Mouse (Mus musculus): Measurements from ENCODE around the gene Cmya5. TPM values are rescaled to one million over a fixed set of nuclear protein-coding genes. Genes with fewer than 3 reads are reported as not detected.

Cmya5 gene
- polyA plus RNA-seq, 1 experiment from 2014 or later: 0.45 TPM

- no peak for ATAC-seq (ENCODE audit: insufficient number of reproducible peaks, insufficient read depth, low FRiP score, low TSS enrichment, low read depth)
- Histone ChIP-seq H3K27me3 (no peaks in the 10 kb centered on the region), H3K9me3 (no peaks in the 10 kb centered on the region), H3K9ac (no peak overlapping the region), H3K4me3 (no peak overlapping the region), H3K4me1 (no peaks in the 10 kb centered on the region), H3K4me2 (no peak overlapping the region), H3K27ac (no peak overlapping the region), H3K36me3 (peaks cover 33% of the 10 kb centered on the region)
- 97% methylated on average over 6 of the region's 6 CpGs for WGBS
These were observed 13.7 kb upstream of the Cmya5 start for GRCm38 (mm10) chr13:93158261-93158660.

DNA sequence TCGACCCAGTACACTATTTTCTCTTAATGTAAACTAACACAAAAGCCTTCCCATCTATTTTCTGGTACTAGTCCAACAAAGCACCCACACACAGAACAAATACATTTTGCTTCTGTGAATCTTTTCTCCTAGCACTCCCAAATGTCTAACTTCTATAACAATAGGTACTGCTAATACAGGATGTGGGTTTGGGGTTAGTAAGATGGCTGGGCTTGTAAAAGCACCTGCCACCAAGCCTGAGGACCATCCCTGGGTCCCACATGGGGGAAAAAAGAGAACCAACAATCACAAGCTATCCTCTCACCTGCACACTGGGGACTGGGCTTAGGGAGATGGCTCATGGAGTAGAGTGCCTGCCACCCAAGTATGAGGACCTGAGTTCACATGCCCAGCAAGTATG is 8.8 kb upstream of the Cmya5 start:
- Histone ChIP-seq H3K27ac (no peak overlapping the region), H3K4me3 (no peak overlapping the region), H3K27me3 (no peaks in the 10 kb centered on the region), H3K9ac (no peak overlapping the region), H3K4me2 (no peak overlapping the region), H3K9me3 (no peaks in the 10 kb centered on the region), H3K36me3 (peaks cover 36% of the 10 kb centered on the region), H3K4me1 (no peaks in the 10 kb centered on the region)
- no peak for ATAC-seq (ENCODE audit: insufficient number of reproducible peaks, insufficient read depth, low FRiP score, low TSS enrichment, low read depth)
- WGBS: 90% methylated on average over 1 of the region's 1 CpGs

- Histone ChIP-seq H3K4me3 (peak overlapping the region; percentile 54), H3K9ac (peak overlapping the region; percentile 76), H3K27ac (peak overlapping the region; percentile 78; the same call in 1 of the 2 replicates), H3K4me2 (peak overlapping the region; percentile 93), H3K36me3 (peaks cover 1% of the 10 kb centered on the region; the same call in 1 of the 2 replicates), H3K27me3 (no peaks in the 10 kb centered on the region), H3K9me3 (no peaks in the 10 kb centered on the region), H3K4me1 (peaks cover 24% of the 10 kb centered on the region)
- peak; percentile 50 for ATAC-seq (ENCODE audit: insufficient number of reproducible peaks, insufficient read depth, low FRiP score, low TSS enrichment, low read depth)
- 15% methylated on average over 11 of the region's 11 CpGs for WGBS
These were observed 673 bp downstream of the Cmya5 start for GRCm38 (mm10) chr13:93143819-93144283.

- H3K4me1 ChIP-seq: peaks cover 32% of the 10 kb centered on the region
- no peaks in the 10 kb centered on the region for H3K9me3 ChIP-seq
- no peak overlapping the region for H3K9ac ChIP-seq
- WGBS: 89% methylated on average over 6 of the region's 6 CpGs
- no peak overlapping the region for H3K4me2 ChIP-seq
- no peak overlapping the region for H3K4me3 ChIP-seq
- H3K36me3 ChIP-seq: no peaks in the 10 kb centered on the region
- no peak overlapping the region for H3K27ac ChIP-seq
- no peak for ATAC-seq (ENCODE audit: insufficient number of reproducible peaks, insufficient read depth, low FRiP score, low TSS enrichment, low read depth)
- H3K27me3 ChIP-seq: no peaks in the 10 kb centered on the region
These were observed 3.3 kb downstream of the Cmya5 start for GRCm38 (mm10) chr13:93141184-93141583.

DNA sequence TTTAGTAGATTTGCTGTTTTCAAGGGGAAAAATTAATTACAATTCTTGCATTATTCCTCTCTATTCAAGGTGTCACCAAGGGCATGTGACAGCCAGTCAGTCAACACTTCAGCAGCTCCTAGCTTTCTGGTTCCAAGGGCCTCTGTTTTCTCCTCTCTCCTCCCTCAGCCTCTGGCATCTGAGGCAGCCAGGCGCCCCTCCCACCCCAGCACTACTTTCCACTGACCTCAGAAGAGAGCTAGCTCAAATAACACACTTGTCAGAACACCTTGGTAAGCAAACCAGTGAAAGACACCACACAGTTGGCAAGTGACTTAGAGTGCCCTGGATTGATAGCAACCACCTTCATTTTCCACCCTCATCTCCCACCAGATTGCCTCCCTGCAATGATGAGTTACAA is 6.5 kb downstream of the Cmya5 start:
- Histone ChIP-seq H3K9me3 (no peaks in the 10 kb centered on the region), H3K27me3 (no peaks in the 10 kb centered on the region), H3K4me1 (peaks cover 14% of the 10 kb centered on the region), H3K9ac (no peak overlapping the region), H3K4me2 (no peak overlapping the region), H3K27ac (no peak overlapping the region), H3K4me3 (no peak overlapping the region), H3K36me3 (no peaks in the 10 kb centered on the region)
- 58% methylated on average over 1 of the region's 1 CpGs for WGBS
- no peak for ATAC-seq (ENCODE audit: insufficient number of reproducible peaks, insufficient read depth, low FRiP score, low TSS enrichment, low read depth)

DNA sequence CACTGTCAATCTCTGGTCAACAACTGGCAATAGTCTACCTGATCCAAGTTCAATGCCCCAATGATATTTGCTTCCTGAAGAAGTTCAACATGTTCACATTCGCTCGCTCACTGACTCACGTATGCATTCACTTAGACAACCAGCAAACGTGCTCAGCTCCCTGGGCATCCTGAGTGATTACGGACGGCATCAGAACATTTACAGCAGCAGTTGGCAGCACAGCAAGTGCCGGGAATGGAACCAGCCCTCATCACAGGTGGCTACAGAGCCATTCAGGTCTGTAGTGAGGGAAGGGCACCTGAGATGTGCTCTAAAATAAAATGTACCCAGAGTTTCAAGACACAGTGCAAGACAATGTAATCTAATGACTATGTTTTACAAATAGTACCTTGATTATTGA is 7.4 kb downstream of the Cmya5 start:
- no peaks in the 10 kb centered on the region for H3K27me3 ChIP-seq
- no peak overlapping the region for H3K9ac ChIP-seq
- no peak overlapping the region for H3K27ac ChIP-seq
- no peak overlapping the region for H3K4me2 ChIP-seq
- ATAC-seq (ENCODE audit: insufficient number of reproducible peaks, insufficient read depth, low FRiP score, low TSS enrichment, low read depth): no peak
- WGBS: 85% methylated on average over 7 of the region's 7 CpGs
- H3K4me1 ChIP-seq: peaks cover 13% of the 10 kb centered on the region
- H3K36me3 ChIP-seq: no peaks in the 10 kb centered on the region
- H3K9me3 ChIP-seq: no peaks in the 10 kb centered on the region
- H3K4me3 ChIP-seq: no peak overlapping the region

GRCm38 (mm10) chr13:93136251-93136650 is 8.3 kb downstream of the Cmya5 start:
- WGBS: 86% methylated on average over 1 of the region's 1 CpGs
- H3K27me3 ChIP-seq: no peaks in the 10 kb centered on the region
- H3K9ac ChIP-seq: no peak overlapping the region
- no peak overlapping the region for H3K27ac ChIP-seq
- no peaks in the 10 kb centered on the region for H3K36me3 ChIP-seq
- peaks cover 13% of the 10 kb centered on the region for H3K4me1 ChIP-seq
- no peak for ATAC-seq (ENCODE audit: insufficient number of reproducible peaks, insufficient read depth, low FRiP score, low TSS enrichment, low read depth)
- no peak overlapping the region for H3K4me3 ChIP-seq
- no peaks in the 10 kb centered on the region for H3K9me3 ChIP-seq
- H3K4me2 ChIP-seq: no peak overlapping the region

DNA sequence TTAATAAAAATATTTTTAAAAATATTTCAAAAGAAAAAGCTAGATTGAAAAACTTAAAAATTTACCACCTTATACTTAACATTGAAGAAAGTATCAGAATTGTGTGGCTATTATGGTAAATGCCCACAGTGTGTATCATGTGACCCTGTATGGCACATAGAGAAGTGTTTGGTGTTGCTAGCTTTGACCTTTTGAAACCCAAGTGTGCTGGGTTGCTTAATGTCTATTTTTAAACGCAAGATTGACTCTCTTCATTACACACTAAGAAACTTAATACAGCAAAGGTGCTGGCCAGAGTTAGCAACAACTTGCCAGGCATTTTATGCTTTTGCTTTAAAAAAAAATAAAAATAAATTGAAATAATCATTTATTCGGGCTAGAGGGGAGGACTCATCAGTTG is 9.0 kb downstream of the Cmya5 start:
- no peak overlapping the region for H3K4me2 ChIP-seq
- H3K4me1 ChIP-seq: peaks cover 13% of the 10 kb centered on the region
- H3K27me3 ChIP-seq: no peaks in the 10 kb centered on the region
- H3K36me3 ChIP-seq: no peaks in the 10 kb centered on the region
- no peak overlapping the region for H3K27ac ChIP-seq
- WGBS: 76% methylated on average over 2 of the region's 2 CpGs
- no peak overlapping the region for H3K9ac ChIP-seq
- no peak for ATAC-seq (ENCODE audit: insufficient number of reproducible peaks, insufficient read depth, low FRiP score, low TSS enrichment, low read depth)
- no peaks in the 10 kb centered on the region for H3K9me3 ChIP-seq
- no peak overlapping the region for H3K4me3 ChIP-seq

- Histone ChIP-seq H3K27ac (no peak overlapping the region), H3K9me3 (no peaks in the 10 kb centered on the region), H3K4me2 (no peak overlapping the region), H3K4me1 (peaks cover 12% of the 10 kb centered on the region), H3K36me3 (no peaks in the 10 kb centered on the region), H3K27me3 (no peaks in the 10 kb centered on the region), H3K9ac (no peak overlapping the region), H3K4me3 (no peak overlapping the region)
- WGBS: 86% methylated on average over 3 of the region's 3 CpGs
- no peak for ATAC-seq (ENCODE audit: insufficient number of reproducible peaks, insufficient read depth, low FRiP score, low TSS enrichment, low read depth)
These were observed 13.8 kb downstream of the Cmya5 start for GRCm38 (mm10) chr13:93130674-93131073.

GRCm38 (mm10) chr13:93128961-93129360 is 15.6 kb downstream of the Cmya5 start:
- ATAC-seq (ENCODE audit: insufficient number of reproducible peaks, insufficient read depth, low FRiP score, low TSS enrichment, low read depth): no peak
- H3K4me3 ChIP-seq: no peak overlapping the region
- H3K36me3 ChIP-seq: no peaks in the 10 kb centered on the region
- peaks cover 12% of the 10 kb centered on the region for H3K4me1 ChIP-seq
- H3K4me2 ChIP-seq: no peak overlapping the region
- no peaks in the 10 kb centered on the region for H3K27me3 ChIP-seq
- no peak overlapping the region for H3K9ac ChIP-seq
- no peaks in the 10 kb centered on the region for H3K9me3 ChIP-seq
- WGBS: 56% methylated on average over 5 of the region's 5 CpGs
- H3K27ac ChIP-seq: no peak overlapping the region

DNA sequence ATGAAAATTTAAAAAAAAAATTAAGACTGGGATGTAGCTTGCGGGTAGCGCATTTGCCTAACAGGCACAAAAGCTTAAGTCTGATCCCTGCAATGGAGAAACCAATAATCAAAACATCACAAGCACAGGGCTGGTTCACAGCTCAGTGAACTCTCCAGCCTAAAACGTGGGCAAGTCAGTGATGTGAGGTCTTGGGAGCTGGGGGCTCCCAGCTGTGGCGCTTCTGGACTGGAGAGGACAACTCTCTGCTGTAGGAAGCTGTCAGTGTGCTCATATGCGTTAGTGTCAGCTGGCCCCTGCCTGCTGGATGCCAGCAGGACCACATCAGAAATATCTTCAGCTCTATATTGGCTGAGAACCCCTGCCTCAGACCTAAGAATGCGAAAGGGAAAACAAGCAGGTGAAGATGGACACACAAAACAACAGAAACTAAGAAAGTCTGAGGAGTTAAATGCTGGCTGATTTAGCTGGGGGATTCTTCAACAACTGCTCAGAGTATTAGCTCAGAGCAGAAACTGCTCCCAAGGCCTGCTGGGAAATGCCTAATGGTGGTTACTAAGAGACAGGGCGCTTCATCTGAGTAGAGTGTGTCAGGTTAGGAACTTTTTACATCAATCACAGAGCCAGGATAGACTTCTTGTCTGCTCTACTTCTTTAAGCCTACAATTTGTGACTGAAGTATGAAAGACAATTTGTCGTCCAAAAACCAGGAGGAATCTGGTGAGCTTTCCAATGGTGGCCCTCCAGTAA is 16.2 kb downstream of the Cmya5 start:
- H3K4me1 ChIP-seq: peaks cover 12% of the 10 kb centered on the region
- H3K27me3 ChIP-seq: no peaks in the 10 kb centered on the region
- 54% methylated on average over 8 of the region's 8 CpGs for WGBS
- no peak for ATAC-seq (ENCODE audit: insufficient number of reproducible peaks, insufficient read depth, low FRiP score, low TSS enrichment, low read depth)
- H3K9me3 ChIP-seq: no peaks in the 10 kb centered on the region
- no peak overlapping the region for H3K4me3 ChIP-seq
- H3K36me3 ChIP-seq: no peaks in the 10 kb centered on the region
- H3K27ac ChIP-seq: no peak overlapping the region
- H3K4me2 ChIP-seq: no peak overlapping the region
- H3K9ac ChIP-seq: no peak overlapping the region

- H3K4me3 ChIP-seq: no peak overlapping the region
- H3K9me3 ChIP-seq: no peaks in the 10 kb centered on the region
- no peak overlapping the region for H3K27ac ChIP-seq
- H3K4me1 ChIP-seq: no peaks in the 10 kb centered on the region
- no peak for ATAC-seq (ENCODE audit: insufficient number of reproducible peaks, insufficient read depth, low FRiP score, low TSS enrichment, low read depth)
- WGBS: 91% methylated on average over 9 of the region's 9 CpGs
- H3K36me3 ChIP-seq: no peaks in the 10 kb centered on the region
- H3K4me2 ChIP-seq: no peak overlapping the region
- H3K9ac ChIP-seq: no peak overlapping the region
- H3K27me3 ChIP-seq: no peaks in the 10 kb centered on the region
These were observed 22.2 kb downstream of the Cmya5 start for GRCm38 (mm10) chr13:93122321-93122720.

All from embryonic facial prominence, embryonic 13.5 days (tissue).